Mouse (Mus musculus) lung, embryonic 16.5 days (tissue): ENCODE measurements at regions not wholly inside any gene's neighbourhood (a gene's known extent, or its start where the extent isn't known, plus 50 kb on each side); places are given as distances from the start of the nearest gene placed in this dataset.
"Not testable (repeated sequence)": the region's sequence is repeated elsewhere in the genome, so short reads cannot be mapped to it uniquely, and the experiment has no call there.

ENCODE experiments used
- ATAC-seq: fragments of 200-750 bp; cut with Nextera tagmentation; 2 replicates; pipeline ENCODE4 v1.8.0; 2017; ENCODE audit warnings: low read depth, mild to moderate bottlenecking, moderate library complexity
- H3K27ac ChIP-seq: fragments of 300-500 bp; sonication (generic); 2 replicates; pipeline ENCODE4 v1.5.1; 2014; ENCODE audit warnings: mild to moderate bottlenecking, control low read depth, low read length
- H3K27me3 ChIP-seq: fragments of 300-500 bp; sonication (generic); 2 replicates; pipeline ENCODE4 v1.6.1; 2014; ENCODE audit warnings: low read depth, low read length, mixed read lengths; ENCODE audit not compliant: control insufficient read depth, insufficient read depth
- H3K36me3 ChIP-seq: fragments of 300-500 bp; sonication (generic); 2 replicates; pipeline ENCODE4 v1.6.1; 2014; ENCODE audit warnings: low read length; ENCODE audit not compliant: control insufficient read depth, insufficient read depth
- H3K4me1 ChIP-seq: fragments of 300-500 bp; sonication (generic); replicated peaks from 2 replicates; pipeline ENCODE4 v1.6.1; 2014; ENCODE audit warnings: low read length, mixed read lengths; ENCODE audit not compliant: control insufficient read depth, insufficient read depth
- H3K4me2 ChIP-seq: fragments of 300-500 bp; sonication (generic); 2 replicates; pipeline ENCODE4 v1.6.1; 2014; ENCODE audit warnings: low read depth, low read length, control low read depth
- H3K4me3 ChIP-seq: fragments of 300-500 bp; sonication (generic); 2 replicates; pipeline ENCODE4 v1.5.1; 2014; ENCODE audit warnings: mild to moderate bottlenecking, low read length, control low read depth
- H3K9ac ChIP-seq: fragments of 300-500 bp; sonication (generic); 2 replicates; pipeline ENCODE4 v1.6.1; 2014; ENCODE audit warnings: low read length, control low read depth
- H3K9me3 ChIP-seq: fragments of 300-500 bp; sonication (generic); 2 replicates; pipeline ENCODE4 v1.6.1; 2016; ENCODE audit warnings: low read length; ENCODE audit not compliant: control insufficient read depth
- WGBS: fragments of 180-500 bp; shearing (Covaris S2); extraction: QIAGEN DNeasy Blood & Tissue Kit; methylation state at CpG from one replicate; pipeline ENCODE4 v1.1.7; 2014; 5-methylcytosine and 5-hydroxymethylcytosine counted together

GRCm38 (mm10) chr3:78964231-78964858 is 322.0 kb downstream of the Rapgef2 start:
- Histone ChIP-seq H3K36me3 (no peaks in the 10 kb centered on the region), H3K4me1 (no peaks in the 10 kb centered on the region), H3K4me3 (no peak overlapping the region), H3K27ac (no peak overlapping the region), H3K27me3 (no peaks in the 10 kb centered on the region), H3K4me2 (no peak overlapping the region), H3K9me3 (no peaks in the 10 kb centered on the region), H3K9ac (no peak overlapping the region)
- no peak for ATAC-seq
- WGBS, result 84% methylated on average over 9 of the region's 9 CpGs

- no peak; the same call in 1 of the 2 replicates for ATAC-seq
- H3K4me3 ChIP-seq, result no peak overlapping the region
- H3K9ac ChIP-seq, result no peak overlapping the region
- H3K27ac ChIP-seq, result no peak overlapping the region
- H3K36me3 ChIP-seq, result no peaks in the 10 kb centered on the region
- no peak overlapping the region for H3K4me2 ChIP-seq
- H3K27me3 ChIP-seq, result no peaks in the 10 kb centered on the region; the same call in 1 of the 2 replicates
- no peaks in the 10 kb centered on the region for H3K4me1 ChIP-seq
- no peaks in the 10 kb centered on the region for H3K9me3 ChIP-seq
- 29% methylated on average over 1 of the region's 1 CpGs for WGBS
Measured at GRCm38 (mm10) chr3:78958781-78959180, 327.5 kb downstream of the Rapgef2 start.

- Histone ChIP-seq H3K4me3 (no peak overlapping the region), H3K9me3 (no peaks in the 10 kb centered on the region), H3K4me2 (no peak overlapping the region), H3K4me1 (no peaks in the 10 kb centered on the region), H3K27me3 (no peaks in the 10 kb centered on the region; the same call in 1 of the 2 replicates), H3K36me3 (no peaks in the 10 kb centered on the region), H3K27ac (no peak overlapping the region), H3K9ac (no peak overlapping the region)
- WGBS, result 75% methylated on average over 7 of the region's 7 CpGs
- no peak for ATAC-seq
Measured at GRCm38 (mm10) chr3:78955364-78955763, 331.0 kb downstream of the Rapgef2 start.

- H3K36me3 ChIP-seq, H3K27me3 ChIP-seq, H3K9me3 ChIP-seq, H3K27ac ChIP-seq, H3K9ac ChIP-seq, H3K4me3 ChIP-seq, H3K4me2 ChIP-seq, ATAC-seq, H3K4me1 ChIP-seq: not testable (repeated sequence)
- 63% methylated on average over 6 of the region's 7 CpGs for WGBS
Measured at GRCm38 (mm10) chr3:78949385-78949784, 336.9 kb downstream of the Rapgef2 start.

GRCm38 (mm10) chr3:78948700-78949099 is 337.6 kb downstream of the Rapgef2 start:
- H3K4me1 ChIP-seq, result no peaks in the 10 kb centered on the region
- H3K27ac ChIP-seq, result no peak overlapping the region
- H3K4me3 ChIP-seq, result no peak overlapping the region
- H3K9me3 ChIP-seq, result no peaks in the 10 kb centered on the region
- no peak for ATAC-seq
- no peaks in the 10 kb centered on the region for H3K27me3 ChIP-seq
- no peak overlapping the region for H3K4me2 ChIP-seq
- H3K36me3 ChIP-seq, result no peaks in the 10 kb centered on the region
- H3K9ac ChIP-seq, result no peak overlapping the region
- WGBS, result 88% methylated on average over 9 of the region's 9 CpGs

GRCm38 (mm10) chr3:78948171-78948570 is 338.1 kb downstream of the Rapgef2 start:
- 17% methylated on average over 8 of the region's 8 CpGs for WGBS
- Histone ChIP-seq H3K27me3 (no peaks in the 10 kb centered on the region), H3K4me1 (no peaks in the 10 kb centered on the region), H3K27ac (no peak overlapping the region), H3K36me3 (no peaks in the 10 kb centered on the region), H3K4me2 (no peak overlapping the region), H3K9me3 (no peaks in the 10 kb centered on the region), H3K4me3 (no peak overlapping the region), H3K9ac (no peak overlapping the region)
- ATAC-seq, result no peak

GRCm38 (mm10) chr3:78947183-78947582 is 339.1 kb downstream of the Rapgef2 start:
- no peak overlapping the region for H3K4me3 ChIP-seq
- H3K4me2 ChIP-seq, result no peak overlapping the region
- no peaks in the 10 kb centered on the region for H3K9me3 ChIP-seq
- no peaks in the 10 kb centered on the region for H3K27me3 ChIP-seq
- no peak for ATAC-seq
- no peak overlapping the region for H3K9ac ChIP-seq
- H3K4me1 ChIP-seq, result no peaks in the 10 kb centered on the region
- 73% methylated on average over 9 of the region's 9 CpGs for WGBS
- H3K36me3 ChIP-seq, result no peaks in the 10 kb centered on the region
- H3K27ac ChIP-seq, result no peak overlapping the region

- no peak for ATAC-seq
- 59% methylated on average over 8 of the region's 8 CpGs for WGBS
Measured at GRCm38 (mm10) chr3:78944185-78944584, 342.1 kb downstream of the Rapgef2 start.

GRCm38 (mm10) chr3:78932975-78933374 is 353.3 kb downstream of the Rapgef2 start:
- no peak for ATAC-seq
- Histone ChIP-seq H3K27me3 (no peaks in the 10 kb centered on the region), H3K4me1 (no peaks in the 10 kb centered on the region), H3K9me3 (no peaks in the 10 kb centered on the region), H3K9ac (no peak overlapping the region), H3K36me3 (no peaks in the 10 kb centered on the region), H3K4me3 (no peak overlapping the region), H3K27ac (no peak overlapping the region), H3K4me2 (no peak overlapping the region)
- WGBS, result 67% methylated on average over 3 of the region's 3 CpGs

More at GRCm38 (mm10) chr3:78944185-78944584, 342.1 kb downstream of the Rapgef2 start:
- no peaks in the 10 kb centered on the region for H3K4me1 ChIP-seq
- no peaks in the 10 kb centered on the region for H3K9me3 ChIP-seq
- no peaks in the 10 kb centered on the region for H3K36me3 ChIP-seq
- H3K4me2 ChIP-seq, result no peak overlapping the region
- no peak overlapping the region for H3K4me3 ChIP-seq
- H3K27me3 ChIP-seq, result no peaks in the 10 kb centered on the region
- no peak overlapping the region for H3K27ac ChIP-seq
- no peak overlapping the region for H3K9ac ChIP-seq

GRCm38 (mm10) chr3:78919850-78920249 is 366.5 kb downstream of the Rapgef2 start:
- H3K36me3 ChIP-seq, result no peaks in the 10 kb centered on the region
- H3K9ac ChIP-seq, result no peak overlapping the region
- H3K27ac ChIP-seq, result no peak overlapping the region
- H3K4me2 ChIP-seq, result no peak overlapping the region
- no peak overlapping the region for H3K4me3 ChIP-seq
- no peaks in the 10 kb centered on the region for H3K27me3 ChIP-seq
- ATAC-seq, result no peak
- no peaks in the 10 kb centered on the region for H3K4me1 ChIP-seq
- WGBS, result 49% methylated on average over 6 of the region's 6 CpGs
- H3K9me3 ChIP-seq, result no peaks in the 10 kb centered on the region
